Mouse (Mus musculus): Measurements from ENCODE around the gene Nt5c3.

Nt5c3 gene

GRCm38 (mm10) chr6:56923726-56924707 lies at the start of gene Nt5c3, which contains the start of gene Vmn1r4:
TSS of gene Nt5c3 (minus strand) at chr6:56923932.
TSS of gene Vmn1r4 (plus strand) at chr6:56924015.
- in situ Hi-C loops (cut with MboI, MseI), result loop anchor here (5.0 to 25.0 kb wide), 5 partner anchors 122 to 1913 kb away; partner anchors contain the start of genes Avl9, Herc3 and Ppm1k

GRCm38 (mm10) chr6:56969973-56970372 lies 46.2 kb upstream of the Nt5c3 start, which contains the start of gene Vmn1r5:
TSS of gene Vmn1r5 (plus strand) at chr6:56970273.
- in situ Hi-C loops (cut with MboI, MseI), result no loop called here

DNA sequence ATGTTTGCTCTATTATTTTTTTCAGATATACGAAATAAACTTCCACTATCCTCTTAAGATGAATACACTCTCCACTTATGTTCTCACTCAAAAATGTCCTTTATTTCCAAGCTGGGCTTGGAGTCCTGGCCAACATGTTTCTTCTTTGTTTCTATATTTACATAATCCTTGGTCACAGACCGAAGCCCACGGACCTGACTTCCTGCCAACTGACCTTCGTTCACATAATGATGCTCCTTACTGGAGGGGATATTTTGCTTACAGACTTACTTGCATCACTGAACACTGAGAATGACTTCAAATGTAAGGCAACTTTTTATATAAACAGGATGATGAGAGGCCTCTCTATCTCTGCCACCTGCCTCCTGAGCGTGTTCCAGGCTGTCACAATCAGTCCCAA lies 32.7 kb upstream of the Nt5c3 start:
- in situ Hi-C loops (cut with MboI, MseI), result no loop called here

DNA sequence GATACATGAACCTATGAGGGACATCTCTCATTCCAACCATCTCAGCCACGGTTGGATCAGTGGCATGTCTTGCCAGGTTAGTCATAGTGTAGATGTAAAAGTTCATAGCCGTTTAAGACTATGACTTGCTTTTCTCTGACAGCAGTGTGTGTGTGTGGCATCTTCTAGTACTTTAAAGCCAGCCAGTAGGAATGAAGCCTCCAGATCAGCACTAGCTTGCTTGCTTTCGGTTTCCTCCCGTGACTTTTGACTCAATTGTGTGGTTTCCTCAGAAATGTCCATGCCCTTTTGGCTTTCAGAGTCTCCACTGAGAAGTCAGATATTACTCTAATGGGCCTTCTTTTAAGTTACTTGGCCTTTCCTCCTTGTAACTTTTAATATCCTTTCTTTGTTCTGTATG lies 10.6 kb upstream of the Nt5c3 start:
- in situ Hi-C loops (cut with MboI, MseI), result no loop called here

DNA sequence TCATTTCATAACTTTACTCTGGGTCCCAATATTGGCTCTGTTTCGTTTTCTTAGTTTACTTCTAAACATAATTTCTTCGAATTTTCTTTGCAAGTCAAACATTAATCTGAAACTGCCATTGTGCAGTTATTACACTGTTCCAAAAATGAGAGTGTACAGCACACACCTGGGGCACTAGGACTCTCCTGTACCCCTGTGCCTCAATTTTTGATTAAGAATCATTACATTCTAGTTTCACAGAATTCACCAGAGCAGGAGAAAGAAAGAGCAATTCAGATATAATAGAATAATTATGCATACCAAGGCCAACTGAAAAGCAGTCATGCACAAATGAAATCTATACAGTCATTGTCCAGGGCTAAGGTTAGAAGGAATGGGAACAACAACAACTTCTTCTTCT lies 8.7 kb upstream of the Nt5c3 start:
- in situ Hi-C loops (cut with MboI, MseI), result no loop called here

DNA sequence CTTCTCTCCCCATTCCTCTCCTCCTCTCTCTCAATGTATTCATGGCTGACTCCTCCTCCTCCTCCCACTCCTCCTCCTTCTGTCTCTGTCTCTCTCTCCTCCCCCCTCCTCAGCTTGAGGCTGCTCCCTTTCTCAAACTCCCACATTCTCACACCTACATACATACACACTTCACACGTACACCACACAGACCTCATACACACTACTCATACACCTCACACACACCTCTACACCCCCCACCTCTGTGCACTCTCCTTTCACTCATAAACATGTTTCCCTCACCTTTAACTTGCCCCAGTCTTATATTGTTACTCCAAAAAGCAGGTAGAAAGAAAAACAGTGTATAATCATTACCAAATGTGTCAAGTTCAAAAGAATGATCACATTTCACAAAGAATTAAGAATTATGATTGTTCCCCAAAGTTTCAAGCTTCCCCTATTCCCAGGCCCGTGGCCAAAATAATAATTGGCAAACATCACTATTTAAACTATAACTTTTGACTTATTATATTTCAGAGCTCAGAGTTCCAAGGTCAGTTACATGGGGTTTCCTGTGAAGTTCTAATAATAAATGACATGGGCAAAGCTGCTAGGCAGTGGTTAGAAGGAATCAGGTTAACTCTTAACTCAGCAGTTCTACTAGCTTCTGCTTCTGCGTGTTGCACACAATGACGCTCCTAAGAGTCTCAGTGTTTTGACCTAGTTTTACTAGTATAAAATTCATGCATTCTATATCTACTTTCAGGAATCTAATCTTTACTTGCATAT lies 8.1 kb upstream of the Nt5c3 start:
- in situ Hi-C loops (cut with MboI, MseI), result no loop called here

- in situ Hi-C loops (cut with MboI, MseI), result loop anchor here (5.0 to 25.0 kb wide), 5 partner anchors 121 to 1914 kb away; partner anchors contain the start of genes Avl9, Herc3 and Ppm1k
Measured at GRCm38 (mm10) chr6:56923331-56923725, 404 bp downstream of the Nt5c3 start.

DNA sequence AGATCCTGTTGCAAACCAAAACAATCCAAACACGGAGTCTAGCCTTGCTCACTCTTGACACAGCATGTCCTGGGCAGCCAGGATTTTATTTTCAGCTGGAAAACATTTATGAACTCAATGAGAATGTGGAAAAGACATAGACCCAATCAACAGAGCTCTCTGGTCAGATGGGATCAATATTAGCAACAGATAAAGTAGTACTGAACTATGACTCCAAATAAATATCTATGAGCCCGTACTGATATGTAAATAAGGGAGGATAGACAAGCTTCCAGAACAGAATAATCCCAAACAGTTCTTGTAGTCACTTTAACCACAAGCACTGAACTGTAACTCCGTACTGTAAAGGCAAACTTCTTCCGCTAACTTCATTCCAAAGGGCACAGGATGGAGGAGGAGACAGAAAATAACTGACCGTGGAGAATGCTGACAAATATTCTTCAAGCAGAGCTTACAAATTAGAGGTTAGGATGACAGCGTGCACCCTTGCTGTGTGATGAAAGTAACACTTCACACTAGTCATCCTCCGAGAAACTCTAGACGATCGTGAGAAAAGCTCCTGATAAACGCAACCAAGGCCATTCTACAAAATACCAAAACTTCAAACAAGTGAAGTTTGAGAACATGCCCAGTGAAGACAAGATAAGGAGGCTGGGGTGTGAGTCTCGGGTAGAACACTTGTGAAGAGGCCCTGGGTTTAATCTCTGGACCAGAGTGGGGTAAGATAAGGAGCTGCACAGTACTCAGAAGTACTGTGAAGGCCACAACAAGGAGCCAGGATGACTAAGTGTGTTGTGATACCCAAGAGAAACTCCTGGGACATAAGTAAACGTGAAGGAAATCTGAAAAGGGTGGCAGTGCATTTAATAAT lies 3.3 kb downstream of the Nt5c3 start:
- in situ Hi-C loops (cut with MboI, MseI), result loop anchor here (5.0 to 25.0 kb wide), 5 partner anchors 118 to 1917 kb away; partner anchors contain the start of genes Avl9, Herc3 and Ppm1k

- in situ Hi-C loops (cut with MboI, MseI), result loop anchor here (5.0 to 25.0 kb wide), 5 partner anchors 117 to 1918 kb away; partner anchors contain the start of genes Avl9, Herc3 and Ppm1k
Measured at GRCm38 (mm10) chr6:56919330-56920044, 4.2 kb downstream of the Nt5c3 start.

DNA sequence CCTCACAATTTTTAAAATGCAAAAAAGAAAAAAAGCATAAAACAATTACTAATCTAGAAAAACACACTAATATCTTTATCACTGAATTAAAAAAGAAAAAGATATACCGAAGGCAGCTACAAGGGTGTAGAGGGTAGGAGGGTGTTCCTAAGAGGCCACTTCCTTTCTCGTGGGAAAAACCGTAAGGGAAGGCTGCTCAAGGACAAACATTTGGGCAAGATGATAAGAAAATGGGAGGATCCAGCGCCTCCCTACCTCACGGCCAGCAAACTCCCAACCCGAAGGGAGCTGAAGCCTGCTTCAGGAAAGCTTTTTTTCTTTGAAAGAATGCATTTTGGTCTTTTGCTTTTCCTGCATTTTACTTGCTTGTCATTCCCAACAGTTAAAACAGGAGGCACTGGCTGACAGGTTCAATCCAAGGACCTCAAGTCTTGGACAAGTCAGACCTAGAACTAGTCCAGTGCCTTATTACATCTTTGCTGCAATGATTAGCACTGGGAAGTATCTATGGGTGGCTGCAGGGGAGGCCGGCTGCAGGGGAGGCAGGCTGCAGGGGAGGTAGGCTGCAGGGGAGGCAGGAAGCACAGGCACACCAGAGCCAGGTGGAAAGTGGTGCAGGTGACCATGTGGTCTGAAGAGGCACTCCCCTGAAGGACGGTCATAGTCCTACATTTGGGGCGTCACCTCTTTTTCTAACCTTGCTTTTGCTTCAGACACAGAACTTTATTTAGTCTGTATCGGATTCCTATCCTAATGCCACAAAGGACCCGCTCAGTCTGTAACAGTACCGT lies 6.0 kb downstream of the Nt5c3 start:
- in situ Hi-C loops (cut with MboI, MseI), result loop anchor here (25.0 kb wide), 1 partner anchor 1920 kb away; the partner anchor contains the start of gene Herc3

- in situ Hi-C loops (cut with MboI, MseI), result loop anchor here (25.0 kb wide), 1 partner anchor 1921 kb away; the partner anchor contains the start of gene Herc3
Measured at GRCm38 (mm10) chr6:56916279-56916678, 7.5 kb downstream of the Nt5c3 start.

GRCm38 (mm10) chr6:56913092-56913858 lies 10.5 kb downstream of the Nt5c3 start:
- in situ Hi-C loops (cut with MboI, MseI), result loop anchor here (25.0 kb wide), 1 partner anchor 1924 kb away; the partner anchor contains the start of gene Herc3

- in situ Hi-C loops (cut with MboI, MseI), result loop anchor here (25.0 kb wide), 1 partner anchor 1926 kb away; the partner anchor contains the start of gene Herc3
Measured at GRCm38 (mm10) chr6:56910910-56911309, 12.8 kb downstream of the Nt5c3 start.

- in situ Hi-C loops (cut with MboI, MseI), result loop anchor here (25.0 kb wide), 1 partner anchor 1928 kb away; the partner anchor contains the start of gene Herc3
Measured at GRCm38 (mm10) chr6:56908912-56909311, 14.8 kb downstream of the Nt5c3 start.

DNA sequence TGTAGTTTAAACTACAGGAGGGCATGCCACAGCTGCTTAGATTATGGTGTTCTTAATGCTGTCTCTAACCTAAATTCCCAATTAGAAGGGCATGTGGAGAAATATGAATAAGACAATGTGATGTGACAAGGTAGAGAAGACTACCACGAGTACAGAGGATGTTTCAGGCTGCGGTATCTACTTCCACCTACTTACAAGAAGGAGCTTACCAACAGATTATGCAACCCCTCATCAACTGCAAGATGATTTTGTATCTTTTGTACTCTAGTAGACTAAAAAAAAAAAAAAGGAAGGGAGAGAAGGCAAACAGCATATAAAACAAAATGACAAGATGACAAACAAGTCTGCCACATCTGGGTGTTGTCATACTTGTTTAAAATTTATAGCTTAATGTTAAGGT lies 15.3 kb downstream of the Nt5c3 start:
- in situ Hi-C loops (cut with MboI, MseI), result loop anchor here (25.0 kb wide), 1 partner anchor 1929 kb away; the partner anchor contains the start of gene Herc3

GRCm38 (mm10) chr6:56907973-56908372 lies 15.8 kb downstream of the Nt5c3 start:
- in situ Hi-C loops (cut with MboI, MseI), result loop anchor here (25.0 kb wide), 1 partner anchor 1929 kb away; the partner anchor contains the start of gene Herc3

DNA sequence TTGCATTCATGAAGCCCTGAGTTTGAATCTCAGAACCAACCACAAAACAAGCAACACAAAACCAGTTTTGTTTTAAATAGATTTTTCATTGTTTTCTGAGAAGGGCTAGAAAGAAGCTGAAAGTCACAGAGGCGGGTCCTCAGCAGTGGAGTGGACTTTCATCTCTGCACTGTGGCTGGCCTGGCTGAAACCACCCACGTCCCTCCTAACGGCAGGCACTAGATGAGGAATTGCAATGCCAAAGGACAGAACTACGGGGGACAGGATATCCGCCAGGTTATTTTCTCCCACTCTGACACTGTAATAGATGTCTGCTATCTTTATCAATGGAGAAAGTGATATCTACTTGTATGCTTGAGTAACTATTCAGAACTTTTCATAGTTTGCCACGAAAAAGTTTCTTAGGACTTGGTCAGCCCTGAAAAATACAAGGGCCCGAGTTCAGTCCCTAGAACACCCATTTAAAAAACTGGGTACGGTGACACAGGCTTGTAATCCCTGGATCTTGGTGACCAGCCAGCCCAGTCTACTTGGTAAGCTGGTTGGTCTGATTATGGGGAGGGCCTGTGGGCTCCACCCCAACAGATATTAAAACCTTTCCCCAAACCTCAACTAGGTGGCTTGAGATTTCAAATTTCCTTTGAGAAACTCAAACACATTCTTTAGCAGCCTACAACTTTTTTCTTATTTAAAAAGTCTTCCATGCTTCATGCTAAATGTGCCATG lies 17.4 kb downstream of the Nt5c3 start:
- in situ Hi-C loops (cut with MboI, MseI), result loop anchor here (25.0 kb wide), 1 partner anchor 1931 kb away; the partner anchor contains the start of gene Herc3

Measured in T-helper 1 cell (primary cell).